Mouse (Mus musculus) heart, embryonic 12.5 days (tissue): ENCODE measurements around the gene Znrf2. TPM values are rescaled to one million over a fixed set of nuclear protein-coding genes. Genes with fewer than 3 reads are reported as not detected.

Experiments
- ATAC-seq: fragments of 200-750 bp; cut with Nextera tagmentation; 2 replicates; pipeline ENCODE4 v1.8.0; 2017; ENCODE audit warnings: moderate TSS enrichment, moderate library complexity; ENCODE audit not compliant: insufficient number of reproducible peaks, low FRiP score
- H3K27ac ChIP-seq: fragments of 300-500 bp; sonication (generic); 2 replicates; pipeline ENCODE4 v1.5.1; 2016; ENCODE audit warnings: mild to moderate bottlenecking, moderate library complexity; ENCODE audit not compliant: poor library complexity, severe bottlenecking
- H3K27me3 ChIP-seq: fragments of 300-500 bp; sonication (generic); replicated peaks from 2 replicates; pipeline ENCODE4 v1.6.1; 2016; ENCODE audit warnings: mild to moderate bottlenecking, moderate library complexity
- H3K36me3 ChIP-seq: fragments of 300-500 bp; sonication (generic); 2 replicates; pipeline ENCODE4 v1.6.1; 2016; ENCODE audit warnings: mild to moderate bottlenecking, moderate library complexity
- H3K4me1 ChIP-seq: fragments of 300-500 bp; sonication (generic); replicated peaks from 2 replicates; pipeline ENCODE4 v1.6.1; 2016; ENCODE audit warnings: mild to moderate bottlenecking
- H3K4me2 ChIP-seq: fragments of 300-500 bp; sonication (generic); 2 replicates; pipeline ENCODE4 v1.6.1; 2016; ENCODE audit warnings: mild to moderate bottlenecking, moderate library complexity
- H3K4me3 ChIP-seq: fragments of 300-500 bp; sonication (generic); 2 replicates; pipeline ENCODE4 v1.5.1; 2016; ENCODE audit warnings: mild to moderate bottlenecking
- H3K9ac ChIP-seq: fragments of 300-500 bp; sonication (generic); 2 replicates; pipeline ENCODE4 v1.6.1; 2016; ENCODE audit warnings: mild to moderate bottlenecking, moderate library complexity
- H3K9me3 ChIP-seq: fragments of 300-500 bp; sonication (generic); replicated peaks from 2 replicates; pipeline ENCODE4 v1.6.1; 2016; ENCODE audit warnings: mild to moderate bottlenecking, moderate library complexity
- WGBS: fragments of 180-500 bp; shearing (Covaris S2); methylation state at CpG from one replicate; pipeline ENCODE4 v1.1.7; 2016; 5-methylcytosine and 5-hydroxymethylcytosine counted together
- polyA plus RNA-seq: library from polyadenylated mRNA; unstranded; fragments of >200 nt; fragmentation: Nextera tagmentation; extraction: Ambion mirVana; gene quantifications from 2 replicates; pipeline ENCODE4 v1.2.1, GENCODE M21; 2016

The Znrf2 gene
- polyA plus RNA-seq, 1 experiment from 2014 or later: 3.1 TPM

DNA sequence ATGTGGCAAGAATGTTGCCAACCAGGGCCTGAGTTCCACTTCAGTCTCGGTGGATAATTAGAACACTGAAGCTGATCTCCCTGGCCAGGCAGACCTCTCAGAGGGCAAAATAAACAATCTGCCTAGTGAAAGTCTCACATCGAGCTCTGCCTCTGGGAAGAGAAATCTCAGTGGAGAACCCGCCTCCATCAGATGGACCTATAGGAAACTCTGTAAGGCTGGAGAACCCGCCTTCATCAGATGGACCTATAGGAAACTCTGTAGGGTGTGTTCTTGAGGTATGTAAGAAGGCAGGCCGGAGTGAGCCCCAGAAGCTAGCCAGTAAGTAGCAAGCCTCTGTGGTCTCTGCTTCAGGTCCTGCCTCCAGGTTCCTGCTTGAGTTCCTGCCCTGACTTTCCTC lies 118.2 kb downstream of the Znrf2 start:
- no peak overlapping the region for H3K4me3 ChIP-seq
- peaks cover 16% of the 10 kb centered on the region for H3K4me1 ChIP-seq
- H3K36me3 ChIP-seq: 0 out of 2 replicates have a peak, but pooled peaks cover 3% of the 10 kb centered on the region
- H3K27me3 ChIP-seq: no peaks in the 10 kb centered on the region
- H3K27ac ChIP-seq: no peak overlapping the region
- H3K9me3 ChIP-seq: 0 out of 2 replicates have a peak, but pooled peaks cover 3% of the 10 kb centered on the region
- no peak for ATAC-seq
- H3K4me2 ChIP-seq: no peak overlapping the region
- H3K9ac ChIP-seq: no peak overlapping the region
- WGBS: 71% methylated on average over 5 of the region's 5 CpGs

DNA sequence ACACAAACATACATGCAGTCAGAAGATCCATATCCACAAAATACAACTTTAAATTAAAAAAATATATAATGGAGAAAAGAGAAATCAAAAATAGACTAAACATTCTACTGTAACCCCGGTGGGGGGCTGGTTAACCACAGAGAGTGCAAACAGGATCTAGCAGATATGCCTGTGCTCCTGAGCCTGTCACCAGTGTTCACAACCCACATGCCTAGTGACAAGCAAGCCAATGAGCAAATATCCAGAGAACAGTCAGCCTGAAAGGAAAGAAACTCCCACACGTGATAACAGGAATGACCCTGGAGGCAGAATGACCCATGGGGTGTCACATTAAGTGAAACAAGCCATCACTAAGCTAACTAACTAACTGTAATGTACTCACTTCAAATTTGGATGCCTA lies 119.8 kb downstream of the Znrf2 start:
- Histone ChIP-seq H3K4me2 (no peak overlapping the region), H3K36me3 (0 out of 2 replicates have a peak, but pooled peaks cover 2% of the 10 kb centered on the region), H3K9me3 (no peaks in the 10 kb centered on the region), H3K4me1 (peaks cover 21% of the 10 kb centered on the region), H3K27me3 (0 out of 2 replicates have a peak, but pooled peaks cover 3% of the 10 kb centered on the region), H3K27ac (no peak overlapping the region), H3K9ac (no peak overlapping the region), H3K4me3 (no peak overlapping the region)
- 41% methylated on average over 2 of the region's 2 CpGs for WGBS
- ATAC-seq: no peak

DNA sequence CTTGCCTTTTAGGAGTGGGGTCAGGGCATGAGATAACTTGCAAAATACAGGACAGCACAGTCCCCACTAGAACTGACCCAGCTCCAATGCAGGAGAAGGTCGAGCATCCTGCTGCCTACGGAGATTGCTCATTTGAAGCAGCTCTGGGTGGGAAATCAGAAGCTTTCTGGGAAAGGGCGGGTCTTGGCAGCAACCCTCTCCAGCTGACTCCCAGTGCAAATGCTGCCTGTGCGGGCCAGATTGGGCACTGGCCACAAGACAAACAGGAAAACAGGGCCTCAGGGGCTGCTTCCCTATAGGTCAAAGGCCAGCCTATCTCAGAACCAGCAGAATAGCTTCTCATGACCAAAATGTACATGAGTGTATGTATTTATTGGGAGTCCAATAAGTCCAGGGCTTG lies 122.9 kb downstream of the Znrf2 start:
- Histone ChIP-seq H3K27me3 (peaks cover 33% of the 10 kb centered on the region), H3K4me3 (no peak overlapping the region), H3K9ac (no peak overlapping the region), H3K9me3 (no peaks in the 10 kb centered on the region), H3K4me1 (peaks cover 13% of the 10 kb centered on the region), H3K36me3 (no peaks in the 10 kb centered on the region), H3K27ac (no peak overlapping the region), H3K4me2 (no peak overlapping the region)
- peak; percentile 67; the same call in 1 of the 2 replicates for ATAC-seq
- WGBS: 57% methylated on average over 4 of the region's 4 CpGs

DNA sequence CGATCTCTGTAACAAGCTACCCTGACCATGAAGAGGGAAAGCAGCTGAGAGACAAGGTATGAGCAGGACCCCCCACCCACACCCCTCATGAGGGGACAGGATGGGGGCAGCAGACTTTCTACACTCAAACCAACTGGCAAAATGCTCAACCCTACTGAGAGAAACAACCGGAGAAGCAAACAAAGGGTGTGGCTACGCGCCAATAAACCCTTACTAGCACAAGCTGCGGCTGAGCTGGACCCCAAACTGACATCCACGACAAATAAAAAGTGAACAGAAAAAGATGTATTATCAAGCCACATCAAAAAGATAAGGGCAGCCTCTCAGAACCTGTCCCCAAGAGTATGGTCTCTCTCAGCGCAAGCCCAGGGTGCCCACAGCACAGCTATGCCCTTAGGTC lies 123.4 kb downstream of the Znrf2 start:
- Histone ChIP-seq H3K4me1 (0 out of 2 replicates have a peak, but pooled peaks cover 11% of the 10 kb centered on the region), H3K9ac (no peak overlapping the region), H3K9me3 (no peaks in the 10 kb centered on the region), H3K4me2 (no peak overlapping the region), H3K36me3 (no peaks in the 10 kb centered on the region), H3K4me3 (no peak overlapping the region), H3K27ac (no peak overlapping the region), H3K27me3 (peaks cover 38% of the 10 kb centered on the region)
- WGBS: 76% methylated on average over 7 of the region's 7 CpGs
- no peak for ATAC-seq

DNA sequence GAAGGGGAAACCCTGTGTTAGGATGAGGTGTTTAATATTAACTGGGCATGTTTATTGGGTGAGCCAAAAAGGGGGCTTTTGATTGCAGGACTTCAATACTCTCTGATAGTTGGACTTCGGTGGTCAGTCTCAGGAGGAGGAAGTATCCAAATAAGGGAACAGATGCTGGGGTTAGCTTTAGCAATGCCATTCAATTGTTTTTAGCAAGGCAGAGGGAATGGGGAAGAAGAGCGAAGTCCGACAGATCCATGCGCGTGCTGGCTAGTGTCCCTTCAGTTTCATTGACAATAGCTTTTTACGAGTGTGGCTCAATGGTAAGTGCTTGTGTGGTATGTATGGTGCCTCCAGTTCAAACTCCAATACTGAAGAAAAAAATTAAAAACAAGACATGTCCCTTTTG lies 124.4 kb downstream of the Znrf2 start:
- Histone ChIP-seq H3K27me3 (peaks cover 42% of the 10 kb centered on the region), H3K36me3 (no peaks in the 10 kb centered on the region), H3K4me1 (0 out of 2 replicates have a peak, but pooled peaks cover 11% of the 10 kb centered on the region), H3K9me3 (no peaks in the 10 kb centered on the region), H3K9ac (no peak overlapping the region), H3K4me3 (no peak overlapping the region), H3K4me2 (no peak overlapping the region), H3K27ac (no peak overlapping the region)
- 87% methylated on average over 6 of the region's 6 CpGs for WGBS
- no peak for ATAC-seq

Other genes with a start within 250 kb of the Znrf2 start
- gene Plekha8, start 221.8 kb upstream of the Znrf2 start, polyA plus RNA-seq: 13.2 and 13.9 TPM in 2 replicates
- 27.2 and 28.4 TPM in 2 replicates for gene Fkbp14, start 219.6 kb upstream of the Znrf2 start, polyA plus RNA-seq
- gene Mturn, start 135.3 kb upstream of the Znrf2 start, polyA plus RNA-seq: 5.3 and 6.2 TPM in 2 replicates
- 4.1 and 4.2 TPM in 2 replicates for gene Nod1, start 155.7 kb downstream of the Znrf2 start, polyA plus RNA-seq
- gene Ggct, start 176.0 kb downstream of the Znrf2 start, polyA plus RNA-seq: 5.8 and 6.9 TPM in 2 replicates
- 189 and 199 TPM in 2 replicates for gene Gars, start 221.1 kb downstream of the Znrf2 start, polyA plus RNA-seq